Mouse (Mus musculus) midbrain, embryonic 14.5 days (tissue): ENCODE results near the gene Arhgef28. TPM values are rescaled to one million over a fixed set of nuclear protein-coding genes. Genes with fewer than 3 reads are reported as not detected.
A peak's percentile ranks its signal among the peaks of the same experiment; 100 is the strongest.
"Not testable (repeated sequence)": the region's sequence is repeated elsewhere in the genome, so short reads cannot be mapped to it uniquely, and the experiment has no call there.

Experiments
- ATAC-seq: fragments of 200-750 bp; cut with Nextera tagmentation; 2 replicates; pipeline ENCODE4 v1.8.0; 2017; ENCODE audit warnings: moderate number of reproducible peaks, moderate library complexity; ENCODE audit not compliant: low FRiP score, low TSS enrichment
- DNase-seq: peaks from one replicate; pipeline ENCODE4 v3.0.0-alpha.2; 2015
- H3K27ac ChIP-seq: fragments of 300-500 bp; sonication (generic); replicated peaks from 2 replicates; pipeline ENCODE4 v1.5.1; 2014; ENCODE audit warnings: mild to moderate bottlenecking, low read depth, low read length, moderate library complexity
- H3K27me3 ChIP-seq: fragments of 300-500 bp; sonication (generic); 2 replicates; pipeline ENCODE4 v1.6.1; 2014; ENCODE audit warnings: low read length, control low read depth, mixed read lengths; ENCODE audit not compliant: control insufficient read depth, insufficient read depth
- H3K36me3 ChIP-seq: fragments of 300-500 bp; sonication (generic); 2 replicates; pipeline ENCODE4 v1.6.1; 2014; ENCODE audit warnings: low read length, control low read depth; ENCODE audit not compliant: control insufficient read depth, insufficient read depth
- H3K4me1 ChIP-seq: fragments of 300-500 bp; sonication (generic); 2 replicates; pipeline ENCODE4 v1.6.1; 2014; ENCODE audit warnings: mild to moderate bottlenecking, antibody characterized with exemption, low read length, control low read depth; ENCODE audit not compliant: control insufficient read depth, insufficient read depth
- H3K4me2 ChIP-seq: fragments of 300-500 bp; sonication (generic); 2 replicates; pipeline ENCODE4 v1.6.1; 2014; ENCODE audit warnings: mild to moderate bottlenecking, low read length, moderate library complexity
- H3K4me3 ChIP-seq: fragments of 300-500 bp; sonication (generic); replicated peaks from 2 replicates; pipeline ENCODE4 v1.5.1; 2014; ENCODE audit warnings: low read depth, low read length
- H3K9ac ChIP-seq: fragments of 300-500 bp; sonication (generic); replicated peaks from 2 replicates; pipeline ENCODE4 v1.6.1; 2014; ENCODE audit warnings: mild to moderate bottlenecking, low read length, moderate library complexity
- H3K9me3 ChIP-seq: fragments of 300-500 bp; sonication (generic); 2 replicates; pipeline ENCODE4 v1.6.1; 2016; ENCODE audit warnings: low read length, control low read depth, mixed read lengths; ENCODE audit not compliant: control insufficient read depth
- WGBS: fragments of 180-500 bp; shearing (Covaris S2); extraction: QIAGEN DNeasy Blood & Tissue Kit; methylation state at CpG from one replicate; pipeline ENCODE4 v1.1.7; 2014; 5-methylcytosine and 5-hydroxymethylcytosine counted together
- polyA plus RNA-seq: library from polyadenylated mRNA; unstranded; fragments of >200 nt; fragmentation: Nextera tagmentation; extraction: Ambion mirVana; gene quantifications from 2 replicates; pipeline ENCODE4 v1.2.1, GENCODE M21; 2014

Gene Arhgef28
- polyA plus RNA-seq, 1 experiment from 2014 or later, result 21.1 TPM

GRCm38 (mm10) chr13:98027641-98028204 is 178.5 kb downstream of the Arhgef28 start:
- Histone ChIP-seq H3K4me1 (peaks cover 12% of the 10 kb centered on the region), H3K27me3 (no peaks in the 10 kb centered on the region), H3K9me3 (no peaks in the 10 kb centered on the region), H3K4me3 (no peak overlapping the region), H3K4me2 (no peak overlapping the region), H3K9ac (no peak overlapping the region), H3K27ac (no peak overlapping the region), H3K36me3 (no peaks in the 10 kb centered on the region)
- DNase-seq (no peak), ATAC-seq (no peak)
- 90% methylated on average over 12 of the region's 12 CpGs for WGBS

GRCm38 (mm10) chr13:98027122-98027521 is 179.1 kb downstream of the Arhgef28 start:
- 87% methylated on average over 5 of the region's 5 CpGs for WGBS
- Histone ChIP-seq H3K4me1 (peaks cover 12% of the 10 kb centered on the region), H3K27ac (no peak overlapping the region), H3K4me2 (no peak overlapping the region), H3K9ac (no peak overlapping the region), H3K9me3 (no peaks in the 10 kb centered on the region), H3K4me3 (no peak overlapping the region), H3K36me3 (no peaks in the 10 kb centered on the region), H3K27me3 (no peaks in the 10 kb centered on the region)
- ATAC-seq (no peak), DNase-seq (no peak)

DNA sequence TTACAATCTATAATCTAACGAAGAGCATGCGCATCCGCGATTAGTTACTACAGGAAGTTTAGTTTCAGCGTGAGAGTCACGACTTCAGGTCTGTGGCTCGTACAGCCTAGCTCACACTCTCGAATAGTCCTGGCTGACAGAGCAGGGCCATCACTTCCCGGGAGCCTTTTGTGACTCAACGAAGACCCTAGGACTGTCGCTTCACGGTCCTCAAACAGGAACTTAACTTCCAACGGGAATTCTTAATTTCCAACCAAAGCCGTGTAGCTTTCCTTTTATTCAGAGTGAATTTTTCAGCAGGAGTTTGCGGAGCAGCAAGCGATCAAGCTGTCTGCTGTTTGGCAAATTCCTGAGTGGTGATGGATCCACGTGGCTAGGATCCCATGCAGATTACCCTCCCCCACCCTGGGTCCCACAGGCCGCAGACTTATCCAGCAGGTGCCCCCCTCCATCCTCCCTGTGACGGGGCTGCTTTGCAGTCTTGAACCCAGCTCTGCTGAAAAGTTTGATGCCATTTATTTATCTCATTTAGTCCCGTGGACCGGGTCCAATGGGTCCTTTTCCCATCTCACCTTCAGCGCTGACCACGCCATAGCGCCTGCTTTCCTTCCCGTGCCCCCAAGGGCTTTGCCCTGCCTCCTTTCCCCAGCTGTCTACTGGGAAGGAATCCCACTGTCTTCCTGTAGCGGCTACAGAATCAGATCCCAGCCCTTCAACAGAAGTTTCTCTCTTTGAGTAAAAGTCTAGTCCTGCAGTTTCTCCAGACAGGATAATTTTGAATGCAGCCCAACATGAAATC is 180.3 kb downstream of the Arhgef28 start:
- no peak for ATAC-seq
- Histone ChIP-seq H3K4me1 (peaks cover 12% of the 10 kb centered on the region), H3K9me3 (no peaks in the 10 kb centered on the region), H3K27ac (no peak overlapping the region), H3K27me3 (no peaks in the 10 kb centered on the region), H3K4me2 (no peak overlapping the region), H3K36me3 (no peaks in the 10 kb centered on the region), H3K9ac (no peak overlapping the region), H3K4me3 (no peak overlapping the region)
- WGBS, result 78% methylated on average over 26 of the region's 26 CpGs
- no peak for DNase-seq

DNA sequence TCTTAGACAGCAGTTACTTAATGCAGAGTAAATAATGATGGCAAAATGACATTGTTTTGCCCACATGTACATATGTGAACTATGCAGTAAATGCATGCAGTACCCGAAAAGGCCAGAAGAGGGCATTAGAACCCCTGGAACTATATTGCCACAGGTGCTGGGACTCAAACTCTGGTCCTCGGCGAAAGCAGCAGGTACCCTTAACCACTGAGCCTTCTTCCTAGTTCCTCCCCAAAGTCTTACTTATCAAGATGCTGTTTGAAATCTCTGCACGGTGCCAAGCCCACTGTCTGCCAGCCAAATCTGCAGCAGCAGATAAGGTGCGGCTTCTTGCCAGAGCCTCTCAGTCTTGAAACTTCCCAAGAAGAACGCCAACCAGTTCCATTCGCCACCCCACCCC is 181.1 kb downstream of the Arhgef28 start:
- no peak overlapping the region for H3K4me2 ChIP-seq
- no peak overlapping the region for H3K4me3 ChIP-seq
- no peak overlapping the region for H3K9ac ChIP-seq
- no peaks in the 10 kb centered on the region for H3K9me3 ChIP-seq
- ATAC-seq (no peak), DNase-seq (no peak)
- peaks cover 12% of the 10 kb centered on the region for H3K4me1 ChIP-seq
- no peak overlapping the region for H3K27ac ChIP-seq
- no peaks in the 10 kb centered on the region for H3K27me3 ChIP-seq
- 87% methylated on average over 7 of the region's 7 CpGs for WGBS
- H3K36me3 ChIP-seq, result no peaks in the 10 kb centered on the region

- Histone ChIP-seq H3K27me3 (no peaks in the 10 kb centered on the region), H3K4me1 (peaks cover 12% of the 10 kb centered on the region), H3K9me3 (no peaks in the 10 kb centered on the region), H3K36me3 (no peaks in the 10 kb centered on the region), H3K9ac (no peak overlapping the region), H3K27ac (no peak overlapping the region), H3K4me2 (no peak overlapping the region), H3K4me3 (no peak overlapping the region)
- DNase-seq (no peak), ATAC-seq (no peak)
- WGBS, result 93% methylated on average over 12 of the region's 12 CpGs
Measured at GRCm38 (mm10) chr13:98024680-98025079, 181.6 kb downstream of the Arhgef28 start.

GRCm38 (mm10) chr13:98021906-98022305 is 184.3 kb downstream of the Arhgef28 start:
- no peak overlapping the region for H3K4me2 ChIP-seq
- no peaks in the 10 kb centered on the region for H3K9me3 ChIP-seq
- no peaks in the 10 kb centered on the region for H3K27me3 ChIP-seq
- H3K36me3 ChIP-seq, result no peaks in the 10 kb centered on the region
- no peak overlapping the region for H3K9ac ChIP-seq
- H3K4me1 ChIP-seq, result 0 out of 2 replicates have a peak, but pooled peaks cover 5% of the 10 kb centered on the region
- 73% methylated on average over 4 of the region's 4 CpGs for WGBS
- DNase-seq (no peak), ATAC-seq (no peak)
- no peak overlapping the region for H3K27ac ChIP-seq
- no peak overlapping the region for H3K4me3 ChIP-seq

DNA sequence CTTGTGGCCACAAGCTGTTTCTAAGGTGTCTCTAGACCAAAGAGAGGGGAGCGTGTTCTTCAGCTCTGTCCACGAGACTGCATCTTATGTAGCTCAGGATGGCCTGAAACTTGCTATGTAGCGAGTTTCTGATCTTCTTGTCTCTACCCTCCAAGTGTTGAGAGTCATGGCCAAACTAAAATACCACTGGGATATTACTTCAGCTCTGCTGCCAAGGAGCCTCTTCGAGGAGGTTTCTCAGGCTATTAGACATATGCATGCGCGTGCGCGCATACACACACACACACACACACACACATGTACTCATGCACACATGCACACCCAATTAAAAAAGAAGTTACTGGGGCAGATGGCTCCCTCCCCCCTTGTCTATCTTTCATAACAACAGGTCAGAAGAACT is 187.4 kb downstream of the Arhgef28 start:
- H3K4me2 ChIP-seq, H3K27ac ChIP-seq, H3K36me3 ChIP-seq, DNase-seq, H3K4me3 ChIP-seq, H3K9me3 ChIP-seq, ATAC-seq, H3K9ac ChIP-seq, H3K4me1 ChIP-seq, H3K27me3 ChIP-seq: not testable (repeated sequence)
- WGBS, result 97% methylated on average over 8 of the region's 8 CpGs

GRCm38 (mm10) chr13:98016923-98017588 is 189.2 kb downstream of the Arhgef28 start:
- H3K4me1 ChIP-seq, result peaks cover 5% of the 10 kb centered on the region; the same call in 1 of the 2 replicates
- peak; percentile 90 for ATAC-seq
- no peaks in the 10 kb centered on the region for H3K9me3 ChIP-seq
- H3K36me3 ChIP-seq, result no peaks in the 10 kb centered on the region
- peak; percentile 81 for DNase-seq
- peak overlapping the region; percentile 59; the same call in 1 of the 2 replicates for H3K9ac ChIP-seq
- H3K4me3 ChIP-seq, result peak overlapping the region; percentile 43
- peak overlapping the region; percentile 83 for H3K27ac ChIP-seq
- H3K27me3 ChIP-seq, result no peaks in the 10 kb centered on the region
- H3K4me2 ChIP-seq, result peak overlapping the region; percentile 77
- 7% methylated on average over 12 of the region's 12 CpGs for WGBS
